Mouse (Mus musculus): ENCODE data around the gene Fam110c.

DNA sequence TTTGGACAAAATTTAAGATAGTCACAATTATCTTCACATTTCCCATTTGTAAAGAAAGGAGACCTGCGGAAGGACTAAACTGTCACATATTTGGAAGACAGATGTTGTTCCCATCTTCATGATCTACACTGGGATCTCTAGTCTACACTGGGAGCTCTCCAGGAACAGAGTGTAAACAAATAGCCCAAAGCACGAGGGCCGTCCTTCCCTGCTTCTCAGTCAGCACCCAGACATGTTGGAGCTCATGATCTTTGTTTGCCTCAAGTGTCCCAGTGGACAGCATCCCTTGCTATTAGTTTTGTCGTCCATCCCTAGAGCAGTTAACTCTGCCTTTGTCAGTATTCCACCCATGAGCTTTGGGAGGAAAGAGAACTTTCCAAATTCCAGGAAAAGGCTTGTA, 4.4 kb downstream of the Fam110c start:
- TF ChIP-seq CTCF (IDR thresholded peaks at IDR 0.05; ENCODE audit: low read depth) (no peak), EP300 (IDR thresholded peaks at IDR 0.05; ENCODE audit: low read depth) (no peak)
